Mouse (Mus musculus) brain, embryonic 14.5 days (tissue): Measurements from ENCODE around the gene Cemip2. TPM values are rescaled to one million over a fixed set of nuclear protein-coding genes. Genes with fewer than 3 reads are reported as not detected.

Source experiments
- DNase-seq: peaks from one replicate; pipeline ENCODE4 v3.0.0-alpha.2; 2011; ENCODE audit warnings: low read depth
- CTCF ChIP-seq: fragments of 200-500 bp; IDR thresholded peaks from 2 replicates; pipeline ENCODE4 v1.5.1; 2012; ENCODE audit warnings: inconsistent platforms, mild to moderate bottlenecking, moderate library complexity, borderline replicate concordance; ENCODE audit not compliant: insufficient read depth, insufficient read length; ENCODE audit errors: extremely low read depth
- POLR2A ChIP-seq: fragments of 200-500 bp; IDR thresholded peaks from 2 replicates; pipeline ENCODE4 v1.6.1; 2012; ENCODE audit warnings: mild to moderate bottlenecking, inconsistent platforms, borderline replicate concordance; ENCODE audit not compliant: poor library complexity, insufficient read depth, insufficient read length, severe bottlenecking; ENCODE audit errors: extremely low read depth
- polyA plus RNA-seq: library from polyadenylated mRNA; depleted of rRNA; stranded (reverse); fragments of >200 nt; gene quantifications from 2 replicates; pipeline ENCODE4 v1.2.3, GENCODE M21; 2012

Gene Cemip2
- polyA plus RNA-seq, 1 experiment = 34.9 TPM

DNA sequence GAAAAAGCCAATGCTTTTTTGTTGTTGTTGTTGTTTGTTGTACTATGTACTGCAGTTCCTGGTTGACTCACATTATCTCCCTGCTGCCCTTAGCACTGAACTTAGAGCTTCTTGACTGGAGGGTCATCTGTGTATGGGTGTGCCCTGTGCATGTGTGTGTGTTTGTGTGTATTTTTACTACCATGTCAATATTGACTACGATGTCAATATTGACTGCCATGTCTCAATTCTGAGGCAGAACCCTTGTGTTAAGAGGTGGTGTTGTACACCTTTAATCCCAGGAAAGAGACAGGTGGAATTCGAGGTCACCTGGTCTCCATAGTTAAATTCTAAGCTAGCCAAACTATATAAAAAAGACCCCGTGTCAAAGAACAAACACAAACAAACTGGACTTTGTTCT, 5.6 kb downstream of the Cemip2 start:
- no peak for DNase-seq
- TF ChIP-seq POLR2A (no peak), CTCF (no peak)

DNA sequence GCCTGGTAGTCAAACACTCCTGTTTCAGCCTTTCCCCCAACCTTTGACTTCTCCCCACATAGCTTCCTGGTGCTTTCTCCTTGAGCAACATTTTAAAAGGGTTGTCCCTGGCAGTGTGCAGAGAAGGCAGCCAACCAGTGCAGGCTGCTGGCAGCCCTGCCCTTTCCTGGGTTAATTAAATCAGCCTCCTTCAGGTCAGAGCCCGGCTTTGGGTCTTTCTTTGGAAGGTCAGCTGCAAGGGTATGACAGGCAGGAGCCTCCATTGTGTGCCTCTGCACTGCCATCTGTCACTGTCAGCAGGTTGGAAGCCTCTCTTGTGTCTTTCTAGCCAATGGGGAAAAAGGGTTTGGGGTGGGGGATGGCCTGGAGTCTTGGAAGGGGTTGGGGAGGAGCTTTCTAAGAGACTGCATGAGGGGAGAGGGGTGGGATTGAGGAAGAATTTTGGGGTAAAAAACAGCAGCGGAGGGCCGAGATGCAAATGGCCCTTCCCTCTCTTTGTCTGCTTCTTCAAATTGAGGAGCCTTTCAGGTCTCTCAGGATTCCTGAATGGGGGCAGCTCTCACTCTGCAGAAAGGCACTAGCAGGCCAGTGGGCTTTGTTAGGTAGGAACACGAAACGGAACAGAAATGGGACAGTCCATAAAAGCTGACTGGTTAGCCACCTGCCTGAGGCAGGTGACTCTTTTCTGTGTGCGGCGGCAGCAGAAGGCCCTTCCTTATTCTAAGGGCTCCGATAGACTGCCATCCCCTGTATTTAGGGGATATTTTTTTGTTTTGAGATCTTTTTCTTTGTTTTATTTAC, 6.4 kb downstream of the Cemip2 start:
- TF ChIP-seq POLR2A = no peak
- DNase-seq = peak; percentile 97

DNA sequence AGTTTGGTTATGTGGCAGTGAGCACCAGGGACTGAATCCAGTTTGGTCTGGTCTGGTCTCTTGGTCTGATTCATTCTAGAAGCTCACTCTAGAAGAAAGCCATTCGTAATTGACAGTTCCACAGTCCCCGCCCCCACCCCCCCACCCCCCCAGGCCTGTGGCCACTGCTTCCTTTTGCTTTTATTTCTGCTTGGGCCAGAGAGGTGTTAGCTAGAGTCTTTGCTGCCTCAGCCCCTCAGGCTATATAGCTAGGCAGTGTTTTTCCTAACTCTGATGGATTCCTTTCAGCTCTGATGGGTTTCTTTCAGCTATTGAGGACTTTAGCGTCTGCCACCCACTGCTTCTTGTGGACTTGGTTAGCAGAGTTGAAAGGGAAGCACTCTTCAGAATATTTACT, 7.0 kb downstream of the Cemip2 start:
- no peak for TF ChIP-seq POLR2A
- TF ChIP-seq CTCF = no peak

DNA sequence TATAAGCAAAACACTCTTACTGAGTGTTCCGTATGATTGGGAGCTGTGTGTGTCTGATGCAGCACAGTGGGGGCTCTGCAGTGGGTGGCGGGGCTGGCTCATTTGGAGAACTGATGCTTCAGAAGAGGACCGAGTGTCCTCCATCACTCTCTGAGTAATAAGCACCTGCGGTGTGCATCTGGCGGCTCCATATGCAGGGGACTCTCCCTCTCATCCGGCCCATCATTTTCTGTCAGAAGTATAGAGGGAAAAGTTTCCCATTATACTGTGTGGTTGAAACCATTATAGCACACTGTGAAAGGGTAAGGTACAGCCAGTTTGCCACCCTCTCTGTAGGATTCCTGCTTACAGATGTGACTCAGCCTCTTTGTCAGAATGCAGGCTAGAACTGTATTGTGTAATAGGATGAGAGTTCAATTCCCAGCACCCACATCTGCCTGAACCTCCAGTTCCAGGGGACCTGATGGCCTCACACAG, 8.9 kb downstream of the Cemip2 start:
- TF ChIP-seq POLR2A (no peak), CTCF (no peak)
- peak; percentile 68 for DNase-seq

More for the DNA sequence above, 7.0 kb downstream of the Cemip2 start:
- peak; percentile 85 for DNase-seq

DNA sequence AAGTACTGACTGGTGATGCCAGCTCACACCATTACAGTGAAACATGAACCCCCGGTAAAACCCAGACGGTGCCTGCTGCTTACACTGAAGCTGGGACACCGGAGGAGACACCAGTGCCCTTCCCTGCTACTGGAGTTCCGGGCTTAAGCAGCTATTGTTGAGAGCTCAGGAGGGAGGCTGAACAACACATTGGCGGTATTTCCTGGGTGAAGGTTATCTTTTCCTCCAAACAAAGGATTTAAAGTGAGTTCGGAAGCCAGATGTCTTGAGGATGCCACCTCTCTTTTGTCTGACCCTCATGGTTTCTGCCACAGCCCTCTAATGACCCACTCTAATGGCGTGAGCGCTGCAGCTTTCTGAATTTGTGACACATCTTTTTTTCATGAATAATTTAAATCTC, 10.9 kb downstream of the Cemip2 start:
- TF ChIP-seq CTCF = no peak
- no peak for TF ChIP-seq POLR2A
- peak; percentile 72 for DNase-seq

DNA sequence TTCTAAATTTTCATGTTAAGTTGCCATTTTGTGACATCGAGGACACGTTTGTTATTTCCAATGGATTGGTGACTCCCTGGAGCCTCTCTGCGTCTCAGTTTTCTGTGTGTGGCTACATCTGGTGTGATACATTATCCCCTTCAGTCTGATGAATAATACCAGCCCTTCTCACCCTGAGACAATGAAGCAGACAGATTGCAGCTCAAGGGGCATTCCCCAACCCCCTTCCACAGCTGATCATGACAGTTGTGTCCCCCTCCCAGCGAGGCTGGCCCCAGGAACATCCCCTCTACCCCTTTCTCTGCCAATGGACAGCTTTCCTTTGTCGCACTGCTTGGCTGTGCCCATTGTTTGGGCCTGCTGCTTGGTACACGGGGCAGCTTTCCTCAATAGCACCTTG, 11.5 kb downstream of the Cemip2 start:
- DNase-seq = peak; percentile 93
- no peak for TF ChIP-seq CTCF
- TF ChIP-seq POLR2A = no peak

DNA sequence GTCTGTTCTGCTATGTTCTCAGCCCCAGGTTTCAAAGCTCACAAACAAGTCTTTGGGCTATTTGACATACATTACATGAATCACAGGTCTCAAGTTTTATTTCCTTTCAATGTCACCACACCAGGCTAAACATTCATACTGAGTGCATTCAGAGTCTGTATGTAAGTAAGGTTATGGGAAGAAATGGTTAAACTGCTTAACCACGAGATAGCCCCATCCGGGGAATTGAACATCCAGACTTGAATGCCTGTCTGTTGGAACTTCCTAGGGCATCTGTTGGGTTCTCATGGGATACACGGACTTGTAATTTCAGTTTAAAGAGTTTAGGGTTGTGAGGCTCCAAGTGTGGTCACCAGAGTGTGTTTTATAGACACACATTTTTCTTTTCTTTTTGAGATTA, 13.2 kb downstream of the Cemip2 start:
- TF ChIP-seq CTCF = no peak
- no peak for TF ChIP-seq POLR2A
- no peak for DNase-seq

DNA sequence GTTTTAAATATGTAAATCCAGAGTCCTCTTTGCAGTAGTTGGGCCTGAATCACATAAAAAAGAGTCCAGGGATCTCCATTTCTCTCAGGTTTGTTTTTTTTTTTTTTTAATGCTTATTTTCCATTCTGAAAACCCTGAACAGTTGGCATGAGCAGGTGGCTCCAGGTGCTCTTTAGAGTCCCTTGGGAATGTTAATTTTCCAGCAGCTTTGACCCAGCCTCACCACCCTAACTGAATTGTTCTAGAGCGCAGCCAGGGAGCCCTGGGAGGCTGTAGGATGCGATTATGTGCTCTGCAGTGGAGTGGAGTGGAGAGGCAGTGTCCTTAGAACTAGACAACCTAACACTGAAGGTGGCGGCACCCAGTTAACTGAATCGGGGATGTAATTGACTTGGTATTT, 13.7 kb downstream of the Cemip2 start:
- DNase-seq = peak; percentile 45
- TF ChIP-seq CTCF (no peak), POLR2A (no peak)

DNA sequence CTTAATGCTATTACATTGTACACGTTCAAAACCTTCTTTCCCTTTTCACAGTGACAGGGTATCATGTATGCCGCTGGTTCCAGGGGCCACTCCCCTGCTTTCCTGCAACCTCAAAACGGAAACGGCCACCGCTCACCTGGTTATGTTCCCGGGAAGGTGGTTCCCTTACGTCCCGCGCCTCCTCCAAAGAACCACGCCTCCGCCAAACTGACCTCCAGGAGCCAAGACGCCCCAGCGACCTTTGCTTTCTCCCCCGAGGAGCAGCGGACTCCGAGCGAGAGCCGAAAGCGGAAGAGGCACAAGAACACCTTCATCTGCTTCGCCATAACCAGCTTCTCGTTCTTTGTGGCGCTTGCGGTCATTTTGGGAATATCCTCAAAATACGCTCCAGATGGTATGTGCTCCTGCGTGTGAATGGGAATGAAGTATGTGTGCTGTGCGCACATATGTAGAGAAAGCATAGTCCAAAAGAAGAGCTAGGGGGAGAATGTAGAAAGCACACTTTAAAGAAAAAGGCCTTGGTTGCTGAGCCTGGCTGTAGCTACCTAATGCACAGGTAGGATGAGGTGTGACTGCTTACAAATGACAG, 14.5 kb downstream of the Cemip2 start:
- peak; percentile 41 for DNase-seq
- TF ChIP-seq CTCF = no peak
- TF ChIP-seq POLR2A = no peak

DNA sequence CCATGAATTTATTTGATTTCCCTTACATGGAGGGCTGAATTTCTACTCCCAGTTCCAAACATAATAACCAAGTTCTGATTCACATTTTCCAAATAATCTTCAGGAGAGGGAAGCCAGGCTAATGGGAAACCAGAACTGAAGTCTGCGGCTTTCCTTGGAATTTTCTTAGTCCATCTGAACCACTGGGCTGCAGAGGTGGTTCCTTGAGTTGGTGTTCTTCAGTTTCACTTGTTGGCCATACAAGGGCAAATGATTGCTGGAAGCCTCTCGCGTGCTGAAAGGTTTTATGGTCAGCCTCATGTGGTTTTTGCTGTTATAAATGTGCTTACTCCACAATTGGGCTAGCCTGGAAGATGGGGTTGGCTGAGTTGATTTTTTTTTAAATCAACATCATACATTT, 16.4 kb downstream of the Cemip2 start:
- TF ChIP-seq POLR2A = no peak
- TF ChIP-seq CTCF = no peak

DNA sequence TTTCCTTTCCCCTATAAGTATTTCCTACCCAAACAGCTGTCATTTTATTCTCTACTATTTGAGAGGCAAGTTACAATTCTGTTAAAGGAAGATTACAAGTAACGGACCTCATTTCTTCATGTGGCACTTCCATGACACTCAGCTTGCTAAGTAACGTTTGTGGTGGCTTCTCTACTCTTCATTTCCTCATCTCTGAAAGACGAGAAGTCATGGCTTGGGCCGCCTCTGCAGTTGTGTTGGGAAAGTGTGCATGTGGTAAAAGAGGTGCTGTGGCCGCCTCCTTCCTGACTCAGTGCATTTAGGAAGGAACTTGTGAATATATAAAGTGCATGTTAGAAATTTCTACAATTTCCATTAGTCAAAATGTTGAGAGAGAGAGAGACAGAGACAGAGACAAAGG, 18.2 kb downstream of the Cemip2 start:
- TF ChIP-seq CTCF (no peak), POLR2A (no peak)

More for the DNA sequence above, 16.4 kb downstream of the Cemip2 start:
- no peak for DNase-seq

DNA sequence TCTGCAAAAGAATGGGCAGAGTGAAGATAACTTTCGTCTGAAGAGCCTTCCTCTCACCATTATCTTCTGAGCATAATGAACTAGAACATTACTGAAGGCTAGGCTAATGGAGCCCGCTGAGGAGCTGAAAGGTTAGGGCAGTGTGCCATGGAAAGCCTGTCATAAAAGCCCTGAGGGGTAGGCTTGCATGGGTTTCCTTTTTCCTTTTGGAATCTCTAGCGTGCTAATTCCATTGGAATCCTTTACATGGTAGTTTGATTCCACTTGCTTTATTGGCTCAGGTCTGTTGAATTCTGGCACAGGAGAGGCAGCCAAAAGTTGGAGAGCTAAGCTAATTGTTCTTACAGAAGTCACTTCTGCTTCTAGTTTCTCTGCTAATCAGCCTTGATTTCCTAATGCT, 20.6 kb downstream of the Cemip2 start:
- peak; percentile 71 for DNase-seq
- no peak for TF ChIP-seq POLR2A
- no peak for TF ChIP-seq CTCF

More for the DNA sequence above, 18.2 kb downstream of the Cemip2 start:
- DNase-seq = no peak
